Mouse (Mus musculus): ENCODE data around the gene Phf24. TPM values are rescaled to one million over a fixed set of nuclear protein-coding genes. Genes with fewer than 3 reads are reported as not detected.
A peak's percentile ranks its signal among the peaks of the same experiment; 100 is the strongest.
"Not testable (repeated sequence)": the region's sequence is repeated elsewhere in the genome, so short reads cannot be mapped to it uniquely, and the experiment has no call there.

The Phf24 gene
- total RNA-seq, 2 experiments from 2014 or later: 3.4 to 5.4 TPM

DNA sequence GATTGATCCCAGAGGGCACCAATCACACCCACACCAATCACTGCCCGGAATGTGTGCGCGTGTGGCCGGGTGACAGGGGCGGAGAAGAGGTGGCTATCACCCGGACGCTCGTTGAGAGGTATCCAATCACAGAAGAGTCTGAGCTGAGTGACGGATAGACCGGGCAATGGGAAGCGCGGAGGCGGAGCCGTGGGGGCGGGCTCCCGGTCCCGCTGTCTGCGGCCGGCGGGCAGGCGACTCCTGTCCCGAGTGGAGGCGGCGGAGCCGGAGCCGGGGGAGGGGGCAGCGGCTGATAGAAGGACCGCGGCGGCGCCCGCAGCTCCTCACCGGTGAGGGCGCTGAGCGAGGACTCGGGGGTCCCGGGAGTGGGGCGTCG, 33.2 kb downstream of the Phf24 start, which contains the start of gene Dnajb5:
Gene Dnajb5, plus strand, starts transcription at position 139 of the 376 bp plus-strand sequence.
- peak; percentile 93 to 96 for DNase-seq (ENCODE audit: low spot score in 2 of 2)

DNA sequence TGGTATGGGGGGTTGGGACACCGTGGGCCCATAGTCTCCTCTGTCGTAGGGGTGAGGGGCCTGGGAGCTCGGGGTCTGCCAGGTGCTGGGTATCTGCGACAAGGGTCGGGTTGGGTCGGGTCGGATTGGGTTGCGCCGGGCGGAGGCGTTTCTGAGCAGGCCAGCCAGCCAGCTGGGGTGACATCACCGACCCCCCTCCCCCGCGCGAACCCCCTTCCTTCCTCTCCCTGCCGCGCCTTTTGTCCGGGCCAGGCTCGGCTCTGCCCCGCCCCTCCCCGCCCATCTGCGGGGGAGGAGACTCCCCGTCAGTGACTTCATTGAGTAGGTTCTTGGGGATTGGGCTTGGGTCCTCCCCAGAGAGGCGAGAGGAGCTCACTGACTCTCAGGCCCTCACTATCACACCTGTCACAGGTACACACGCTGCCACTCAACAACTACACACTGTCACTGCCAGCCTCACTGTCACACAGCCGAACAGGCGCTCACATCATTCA, 33.7 kb downstream of the Phf24 start:
- DNase-seq (ENCODE audit: low spot score in 2 of 2): peak; percentile 63 to 73

DNA sequence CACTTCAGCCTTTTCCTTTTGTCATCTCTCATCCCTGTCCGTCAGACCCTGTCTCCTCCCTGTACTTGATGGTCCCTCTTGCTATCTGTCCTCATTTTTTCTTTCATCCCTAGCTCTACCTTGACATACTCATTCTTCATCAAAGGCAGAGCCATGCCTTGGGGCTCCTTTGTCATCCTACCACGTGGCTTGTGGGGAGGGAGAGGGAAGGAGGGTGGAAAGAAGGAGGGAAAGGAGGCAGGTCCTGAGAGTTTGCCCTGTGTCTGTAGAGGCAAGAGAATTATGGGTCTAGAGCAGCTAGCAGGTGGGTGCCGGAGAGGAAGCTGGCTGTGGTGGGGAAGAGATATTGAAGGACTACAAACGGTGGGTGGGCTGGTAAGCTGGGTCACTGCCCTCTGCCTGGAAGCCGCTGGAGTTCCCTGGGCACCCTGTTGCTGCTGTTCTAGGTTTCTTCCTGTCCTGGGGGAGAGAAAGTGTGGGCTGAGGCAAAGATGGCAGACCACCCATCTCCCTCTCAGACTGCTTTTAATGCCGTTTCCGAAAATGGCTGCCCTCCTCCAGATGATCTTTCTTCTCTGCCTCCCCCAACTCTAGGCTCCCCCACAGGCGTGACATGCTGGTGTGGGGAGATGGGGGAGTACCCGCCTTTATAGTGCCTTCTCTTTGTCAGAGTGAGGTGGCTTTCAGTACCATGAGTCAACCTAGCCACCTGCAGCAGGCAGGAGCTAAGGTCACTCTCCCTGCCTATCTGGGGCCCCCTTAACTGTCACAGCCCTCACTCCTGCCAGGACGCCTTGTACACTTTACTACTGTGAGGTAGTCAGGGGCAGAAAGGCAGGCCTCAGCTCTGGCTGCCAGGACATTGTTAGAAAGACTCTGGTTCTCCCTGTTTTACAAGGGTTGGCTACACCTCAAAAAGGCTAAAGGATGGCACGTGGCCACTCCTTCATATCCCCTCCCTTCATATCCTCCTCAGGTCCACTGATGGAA, 35.0 kb downstream of the Phf24 start:
- no peak for DNase-seq (ENCODE audit: low spot score in 2 of 2)

DNA sequence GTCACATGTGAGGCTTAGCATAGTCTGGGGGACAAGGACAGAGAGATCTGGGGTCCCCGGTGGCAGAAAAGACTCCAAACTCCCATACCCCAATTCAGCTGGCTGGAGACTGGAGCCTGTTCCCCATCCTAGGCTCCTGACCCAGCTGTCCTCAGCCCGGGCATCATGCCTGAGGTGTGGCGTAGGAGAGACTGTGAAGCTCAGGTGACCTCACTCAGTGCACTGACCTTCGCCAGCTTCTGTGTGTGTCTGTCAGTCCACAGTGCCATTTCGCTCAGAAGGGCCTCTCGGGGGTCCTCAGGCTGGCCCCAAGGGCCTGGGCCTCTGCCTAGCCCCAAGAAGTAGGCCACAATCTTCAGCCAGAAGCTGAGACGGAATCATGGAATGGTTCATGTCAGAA, 36.1 kb downstream of the Phf24 start:
- no peak for DNase-seq (ENCODE audit: low spot score in 2 of 2)

DNA sequence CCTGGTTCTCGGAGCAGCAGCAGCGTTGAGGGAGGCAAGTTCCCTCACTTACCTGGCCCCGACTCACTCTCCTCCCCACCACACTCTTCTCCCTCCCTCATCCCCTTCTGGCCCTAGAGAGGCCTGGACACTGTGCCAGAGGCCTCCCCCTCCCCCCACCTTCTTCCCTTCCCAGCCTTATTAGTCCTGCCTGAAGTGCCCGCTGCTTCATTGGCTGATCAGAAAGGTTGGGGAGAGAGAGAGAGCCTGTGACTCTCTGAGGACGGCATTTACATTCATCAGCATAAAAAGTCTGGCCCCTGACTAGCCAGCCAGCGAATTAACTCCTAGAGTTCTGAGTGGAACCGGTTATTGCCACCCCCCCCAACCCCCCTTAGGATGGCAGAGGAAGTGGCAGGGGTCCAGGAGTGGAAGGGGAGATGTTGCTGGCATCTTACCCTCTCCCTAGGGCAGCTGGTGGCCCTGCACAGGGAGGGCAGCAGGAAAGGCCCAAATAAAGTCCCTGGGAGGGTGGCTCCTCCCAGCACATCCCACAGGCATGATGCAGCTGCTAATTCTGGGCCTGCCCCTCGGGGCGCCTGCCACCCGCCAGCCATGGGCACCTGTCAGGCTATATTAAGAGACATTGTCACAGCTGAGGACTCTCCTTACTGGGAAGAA, 37.1 kb downstream of the Phf24 start:
- DNase-seq (ENCODE audit: low spot score in 2 of 2): no peak

DNA sequence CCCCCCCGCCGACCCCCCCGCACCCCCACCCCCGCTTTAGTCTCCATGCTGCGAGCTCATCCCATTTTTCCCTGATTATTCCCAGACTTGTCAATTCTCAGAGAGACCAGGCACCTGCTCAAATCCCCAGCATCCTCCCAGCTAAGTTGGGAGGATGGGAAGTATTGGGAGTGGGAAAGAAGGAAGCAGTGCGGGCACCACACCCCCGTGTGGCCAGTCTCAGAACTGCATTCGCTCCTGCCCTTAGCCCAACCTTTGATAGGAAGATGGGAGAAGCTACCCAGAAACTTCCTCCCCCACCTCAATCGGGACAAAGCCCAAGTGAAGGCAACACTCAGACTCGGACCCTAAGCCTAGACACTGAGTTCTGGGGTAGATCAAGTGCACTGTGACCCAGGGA, 37.8 kb downstream of the Phf24 start:
- peak in 1 of 2 experiments; percentile 31 for DNase-seq (ENCODE audit: low spot score in 2 of 2)

DNA sequence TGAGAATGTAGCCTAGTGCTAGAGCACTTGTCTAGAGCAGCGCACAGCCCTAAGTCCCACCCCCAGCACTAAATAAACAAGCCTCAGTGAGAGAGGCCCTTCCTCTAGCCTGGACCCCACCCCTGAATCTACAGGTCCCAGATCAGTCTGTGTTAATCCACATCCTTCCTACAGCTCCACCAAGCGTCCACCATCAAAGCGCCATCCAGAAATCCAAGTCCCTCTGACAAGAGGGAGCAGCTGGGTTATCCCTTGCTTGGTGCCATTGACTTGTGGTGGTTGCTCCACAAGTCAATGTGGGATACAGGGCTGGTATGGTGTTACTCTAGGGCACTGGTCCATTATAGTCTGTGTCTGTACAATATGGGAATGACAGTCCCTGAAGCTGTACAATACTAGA, 38.7 kb downstream of the Phf24 start:
- DNase-seq (ENCODE audit: low spot score in 2 of 2): no peak

DNA sequence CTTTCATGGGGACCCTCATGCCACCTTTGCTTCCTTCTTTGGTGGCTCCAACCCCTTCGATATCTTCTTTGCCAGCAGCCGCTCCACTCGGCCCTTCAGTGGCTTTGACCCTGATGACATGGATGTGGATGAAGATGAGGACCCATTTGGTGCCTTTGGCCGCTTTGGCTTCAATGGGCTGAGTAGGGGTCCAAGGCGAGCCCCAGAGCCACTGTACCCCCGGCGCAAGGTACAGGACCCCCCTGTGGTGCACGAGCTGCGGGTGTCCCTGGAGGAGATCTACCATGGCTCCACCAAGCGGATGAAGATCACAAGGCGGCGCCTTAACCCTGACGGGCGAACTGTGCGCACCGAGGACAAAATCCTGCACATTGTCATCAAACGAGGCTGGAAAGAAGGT, 40.1 kb downstream of the Phf24 start:
- DNase-seq (ENCODE audit: low spot score in 2 of 2): no peak

DNA sequence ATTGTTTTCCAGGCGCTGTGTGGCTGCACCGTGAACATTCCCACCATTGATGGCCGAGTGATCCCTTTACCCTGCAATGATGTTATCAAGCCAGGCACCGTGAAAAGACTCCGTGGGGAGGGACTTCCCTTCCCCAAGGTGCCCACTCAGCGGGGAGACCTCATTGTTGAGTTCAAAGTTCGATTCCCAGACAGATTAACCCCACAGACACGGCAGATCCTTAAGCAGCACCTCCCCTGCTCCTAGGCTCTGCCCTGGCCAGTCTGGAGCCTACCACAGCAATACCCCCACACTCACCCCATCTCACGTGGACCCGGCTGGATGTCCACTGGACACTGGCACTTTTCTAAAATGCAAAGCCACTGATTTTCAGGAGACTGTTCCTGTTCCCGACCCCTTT, 40.8 kb downstream of the Phf24 start:
- DNase-seq (ENCODE audit: low spot score in 2 of 2): no peak

DNA sequence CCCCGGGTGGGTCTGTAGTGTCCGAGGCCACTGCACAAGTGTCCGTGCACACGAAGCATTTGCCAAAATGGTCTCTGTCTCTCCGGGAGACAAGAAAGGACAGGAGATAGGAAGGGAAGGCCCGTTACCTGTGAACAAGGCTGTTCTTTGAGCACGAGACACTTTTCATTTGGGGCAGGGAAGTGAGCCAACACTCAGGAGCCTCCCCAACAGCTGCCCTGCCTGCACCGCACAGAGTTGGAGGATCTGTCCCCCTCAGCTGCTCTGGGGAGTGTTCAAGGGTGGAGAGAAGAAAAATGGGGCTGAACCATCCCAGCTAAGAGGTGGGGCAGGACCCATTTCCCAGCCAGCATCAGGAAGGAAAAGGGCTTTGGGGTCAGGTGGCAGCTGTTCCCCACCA, 41.5 kb downstream of the Phf24 start:
- no peak for DNase-seq (ENCODE audit: low spot score in 2 of 2)

DNA sequence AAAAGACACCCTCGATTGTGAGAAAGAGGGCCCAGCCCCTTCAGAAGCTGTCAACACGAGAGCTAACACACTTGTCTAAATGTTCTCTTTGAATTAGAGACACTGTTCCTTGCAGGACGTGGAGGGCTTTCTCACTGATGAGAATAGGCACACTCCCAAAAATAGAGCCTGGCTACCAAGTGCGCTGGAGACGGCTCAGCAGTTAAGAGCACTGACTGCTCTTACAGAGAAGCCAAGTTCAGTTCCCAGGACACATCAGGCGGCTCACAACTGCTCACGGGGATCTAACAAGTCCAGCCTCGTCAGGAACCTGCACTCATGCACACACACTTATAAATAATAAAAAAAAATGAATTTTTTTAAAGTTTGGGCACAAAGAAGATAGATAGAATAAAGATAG, 42.5 kb downstream of the Phf24 start:
- no peak for DNase-seq (ENCODE audit: low spot score in 2 of 2)

DNA sequence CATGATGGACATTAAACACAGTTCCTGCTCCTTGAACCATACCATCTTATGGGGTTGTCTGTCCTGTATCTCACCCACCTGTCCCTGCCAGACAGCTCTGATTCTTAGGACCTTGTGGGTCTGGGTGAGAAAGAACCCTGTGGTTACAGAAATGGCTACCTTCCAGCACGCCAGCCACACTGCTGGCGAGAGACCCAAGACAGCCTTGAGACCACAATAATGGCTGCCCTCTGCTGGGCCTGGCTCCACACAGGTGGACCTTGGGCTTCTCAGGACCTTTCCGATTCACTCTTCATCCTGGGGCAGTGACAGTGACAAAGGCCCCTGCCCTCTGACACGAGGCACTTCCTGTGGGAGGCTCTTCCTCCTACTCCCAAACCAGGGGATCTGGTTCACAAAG, 42.9 kb downstream of the Phf24 start:
- DNase-seq (ENCODE audit: low spot score in 2 of 2): no peak

DNA sequence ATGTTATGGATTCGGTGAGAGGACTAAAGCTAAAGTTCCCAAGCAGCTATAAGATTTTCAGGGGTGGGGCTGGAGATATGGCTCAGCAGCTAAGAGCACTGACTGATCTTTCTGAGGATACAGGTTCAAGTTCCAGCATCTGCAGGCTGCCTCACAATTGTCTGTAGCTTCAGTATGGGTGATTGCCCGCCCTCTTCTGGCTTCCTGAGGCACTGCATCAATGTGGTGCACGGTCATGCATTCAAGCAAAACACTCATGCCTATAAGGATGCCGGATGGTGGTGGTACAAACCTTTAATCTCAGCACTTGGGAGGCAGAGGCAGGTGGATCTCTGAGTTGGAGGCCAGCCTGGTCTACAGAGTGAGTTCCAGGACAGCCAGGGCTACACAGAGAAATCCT, 45.1 kb downstream of the Phf24 start:
- DNase-seq (ENCODE audit: low spot score in 2 of 2): no peak

DNA sequence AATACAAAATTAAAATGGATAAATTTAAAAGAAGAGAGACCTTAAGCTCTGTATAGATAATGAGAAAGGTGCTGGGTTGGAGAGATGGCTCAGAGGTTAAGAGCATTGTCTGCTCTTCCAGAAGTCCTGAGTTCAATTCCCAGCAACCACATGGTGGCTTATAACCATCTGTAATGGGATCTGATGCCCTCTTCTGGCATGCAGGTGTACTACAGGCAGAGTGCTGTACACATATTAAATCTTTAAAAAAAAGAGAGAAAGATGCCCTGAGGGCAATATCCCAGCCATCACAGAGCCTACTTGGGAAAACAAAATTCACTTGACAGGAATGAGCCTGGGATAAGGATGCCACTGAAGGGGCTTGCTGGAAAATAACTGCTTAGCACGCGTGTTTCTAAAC, 47.0 kb downstream of the Phf24 start:
- DNase-seq (ENCODE audit: low spot score in 2 of 2): no peak

DNA sequence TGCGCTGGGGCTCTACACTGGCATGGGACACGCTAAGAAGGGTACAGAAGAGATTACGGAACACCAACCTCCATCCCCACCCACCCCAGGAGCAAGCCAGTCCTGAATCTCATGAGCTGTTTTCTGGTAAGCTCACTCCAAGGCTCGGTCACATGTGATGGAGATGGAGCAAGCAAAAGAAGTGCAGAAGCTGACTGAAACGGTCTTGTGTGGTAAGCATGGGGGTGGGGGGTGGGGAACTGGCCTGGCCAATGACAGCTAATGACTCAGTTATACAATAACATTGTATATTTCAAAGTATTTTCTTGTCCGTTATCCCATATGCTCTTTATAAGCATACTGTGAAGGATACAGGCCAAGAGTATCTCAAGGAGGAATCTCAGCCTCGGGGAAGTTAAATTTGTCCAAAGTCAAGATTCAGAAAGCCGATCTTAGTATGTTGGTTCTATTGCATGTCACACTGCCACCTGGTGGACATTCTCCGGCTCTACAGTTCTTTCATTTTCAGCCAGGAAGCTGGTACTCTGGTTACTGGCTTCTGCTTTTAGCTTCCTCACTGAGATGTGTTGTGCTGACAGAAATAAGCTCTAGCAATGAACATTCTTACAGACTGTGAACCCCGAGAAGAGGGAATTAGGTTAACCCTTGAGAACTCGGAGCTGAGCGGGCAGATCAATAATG, 48.7 kb downstream of the Phf24 start:
- no peak for DNase-seq (ENCODE audit: low spot score in 2 of 2)

DNA sequence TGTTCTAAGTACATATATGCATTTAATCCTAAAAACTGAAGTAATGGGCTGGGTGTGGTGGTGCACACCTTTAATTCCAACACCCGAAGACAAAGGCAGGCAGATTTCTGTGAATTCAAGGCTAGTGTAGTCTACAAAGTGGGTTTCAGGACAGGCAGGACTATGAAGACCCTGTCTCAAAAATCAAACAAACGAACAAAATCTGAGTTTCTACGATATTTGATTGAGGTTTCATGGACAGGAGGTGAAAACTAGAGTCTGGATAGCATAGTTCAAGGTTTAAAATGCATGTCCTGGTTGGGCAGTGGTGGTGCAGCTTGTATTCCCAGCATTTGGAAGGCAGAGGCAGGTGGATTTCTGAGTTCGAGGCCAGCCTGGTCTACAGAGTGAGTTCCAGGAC, 52.8 kb downstream of the Phf24 start, which contains the start of gene 1700022I11Rik:
Gene 1700022I11Rik, plus strand, starts transcription at position 301 of the 400 bp plus-strand sequence.
- no peak for DNase-seq (ENCODE audit: low spot score in 2 of 2)

DNA sequence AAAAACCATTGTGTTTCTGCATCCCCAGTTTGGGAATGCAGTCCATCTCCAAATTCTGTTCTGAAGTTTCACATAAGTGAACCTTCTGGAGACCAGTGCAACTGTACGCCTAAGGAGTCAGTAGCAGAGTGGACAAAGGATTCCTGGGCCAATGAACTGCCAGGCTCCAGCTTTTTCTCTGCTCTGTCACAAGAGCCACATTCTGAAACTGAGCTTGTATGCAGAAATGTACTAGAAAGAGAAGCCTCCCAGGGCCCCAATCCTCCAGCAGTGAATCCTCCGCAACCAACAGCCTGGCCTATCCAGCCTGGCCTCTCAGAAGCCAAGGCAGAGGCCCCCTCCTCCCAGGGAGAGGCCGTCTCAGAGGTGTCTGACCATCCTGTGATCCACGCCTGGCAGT, 56.5 kb downstream of the Phf24 start:
- DNase-seq (ENCODE audit: low spot score in 2 of 2): no peak

DNA sequence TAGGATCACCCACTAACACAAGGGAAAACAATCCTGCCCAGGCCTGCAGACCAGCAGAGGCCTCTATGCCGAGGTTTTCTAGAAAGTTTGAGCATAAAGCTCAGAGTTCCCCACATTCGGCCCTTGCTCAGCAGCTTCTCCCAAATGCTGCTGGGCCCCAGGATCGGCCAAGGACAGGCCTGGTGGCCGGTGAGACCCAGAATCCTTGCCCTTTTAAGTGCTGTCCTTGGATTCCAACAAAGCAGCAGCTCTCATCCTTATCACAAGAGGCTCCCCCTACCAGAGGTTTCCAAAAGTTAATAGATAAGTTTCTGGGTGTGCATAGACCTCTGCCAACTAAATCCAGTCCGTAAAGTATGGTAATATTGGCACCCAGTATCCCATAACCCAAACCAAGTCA, 57.4 kb downstream of the Phf24 start:
- DNase-seq (ENCODE audit: low spot score in 2 of 2): no peak

DNA sequence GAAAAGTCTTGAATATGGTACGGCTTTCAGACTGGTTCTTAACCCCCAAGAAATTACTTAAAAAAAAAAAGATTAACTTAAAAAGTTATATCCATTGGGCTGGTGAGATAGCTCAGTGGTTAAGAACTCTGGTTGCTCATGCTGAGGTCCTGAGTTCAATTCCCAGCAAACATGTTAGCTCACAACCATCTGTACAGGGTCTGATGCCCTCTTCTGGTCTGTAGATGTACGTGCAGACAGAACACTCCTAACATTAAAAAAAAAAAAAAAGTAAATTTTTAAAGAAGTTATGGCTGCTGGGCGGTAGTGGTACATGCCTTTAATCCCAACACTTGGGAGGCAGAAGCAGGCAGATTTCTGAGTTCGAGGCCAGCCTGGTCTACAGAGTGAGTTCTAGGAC, 61.6 kb downstream of the Phf24 start:
- DNase-seq (ENCODE audit: low spot score in 2 of 2): no peak

DNA sequence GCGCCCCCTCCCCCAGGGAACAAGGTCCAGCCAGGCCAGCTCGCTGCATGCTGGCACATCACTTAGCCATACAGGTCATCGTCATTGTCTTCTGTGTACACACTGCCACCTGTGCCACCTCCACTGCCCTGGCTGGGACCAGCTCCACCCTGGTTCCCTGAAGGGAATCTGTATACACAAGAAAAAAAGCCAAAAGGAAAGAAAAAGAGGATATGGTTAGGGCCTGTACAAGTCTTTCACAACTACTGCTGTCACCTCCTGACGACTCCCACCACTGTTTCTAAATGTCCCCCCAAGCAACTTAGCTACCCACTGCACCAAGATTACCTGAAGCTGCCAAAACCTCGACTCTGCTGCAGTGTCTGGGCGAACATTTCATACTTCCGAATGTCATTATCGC, 64.0 kb downstream of the Phf24 start:
- DNase-seq (ENCODE audit: low spot score in 2 of 2): not testable (repeated sequence)

DNA sequence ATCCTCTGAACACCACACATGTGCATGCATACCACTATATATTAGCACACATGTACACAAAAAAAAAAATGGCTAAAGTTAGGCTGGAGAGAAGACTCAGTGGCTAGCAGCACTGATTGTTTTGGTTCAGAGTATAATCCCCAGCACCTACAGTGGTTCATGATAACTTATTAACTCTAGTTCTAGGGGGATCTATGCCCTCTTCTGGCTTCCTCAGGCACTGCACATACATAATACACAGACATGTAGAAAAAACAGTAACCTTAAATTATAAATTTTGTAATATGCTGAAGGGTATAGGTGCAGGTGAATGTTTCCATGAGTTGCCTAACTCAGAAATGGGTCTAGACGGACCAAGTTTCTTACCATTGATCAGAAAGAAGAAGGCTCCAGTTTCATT, 71.8 kb downstream of the Phf24 start:
- DNase-seq (ENCODE audit: low spot score in 2 of 2): no peak
